Mouse (Mus musculus) thymus, postnatal 10 days (tissue): ENCODE data around the gene Scgb1a1.
"Not testable (repeated sequence)": the region's sequence is repeated elsewhere in the genome, so short reads cannot be mapped to it uniquely, and the experiment has no call there.

Experiments used
- DNase-seq, 2 experiments: peaks; one replicate each; pipeline ENCODE4 v3.0.0; 2021; ENCODE audit warnings: low spot score in 2 of 2

Scgb1a1 gene

DNA sequence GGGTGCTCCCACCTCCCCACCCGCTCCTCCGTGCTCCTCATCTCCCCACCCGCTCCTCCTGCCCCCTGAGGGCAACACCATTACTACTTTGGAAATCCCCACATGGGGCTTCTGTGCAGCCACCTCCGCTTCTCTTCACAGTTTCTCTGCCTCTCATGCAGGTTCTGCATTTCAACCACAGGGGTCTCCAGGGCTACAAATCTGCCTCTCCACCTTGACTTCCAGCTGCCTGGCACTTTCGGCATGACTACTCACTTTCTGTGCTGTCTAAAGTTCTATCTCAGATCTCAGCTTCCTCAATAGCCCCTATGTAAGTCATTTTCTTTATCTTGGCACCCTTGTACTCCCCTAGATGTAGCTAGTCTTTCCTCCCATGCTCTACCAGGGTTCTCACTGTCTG is 20.5 kb downstream of the Scgb1a1 start:
- no peak for DNase-seq

GRCm38 (mm10) chr19:9065621-9066561 is 21.9 kb downstream of the Scgb1a1 start:
- peak; percentile 54 to 64 for DNase-seq

GRCm38 (mm10) chr19:9063831-9064230 is 23.9 kb downstream of the Scgb1a1 start:
- no peak for DNase-seq

DNA sequence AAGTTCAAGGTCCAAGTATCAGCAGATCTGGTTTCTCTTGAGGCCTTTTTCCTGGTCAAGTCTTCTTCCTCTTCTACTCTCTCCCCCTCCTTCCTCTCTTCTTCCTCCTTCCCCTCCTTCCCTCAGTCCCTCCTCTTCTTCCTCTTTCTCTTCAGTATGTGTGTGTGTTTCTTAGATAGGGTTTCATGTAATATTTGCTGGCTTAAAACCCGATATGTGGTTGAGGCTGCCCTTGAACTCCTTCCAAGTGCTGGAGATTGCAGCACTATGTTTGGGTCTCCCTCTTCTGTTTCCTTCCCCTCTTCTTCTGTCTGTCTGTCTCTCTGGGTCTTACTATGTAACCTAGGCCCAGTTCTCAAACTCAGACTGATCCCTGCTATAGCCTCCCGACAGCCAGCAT is 24.9 kb downstream of the Scgb1a1 start:
- no peak for DNase-seq

GRCm38 (mm10) chr19:9061221-9061893 is 26.4 kb downstream of the Scgb1a1 start:
- DNase-seq, result no peak

GRCm38 (mm10) chr19:9060103-9060502 is 27.7 kb downstream of the Scgb1a1 start:
- no peak for DNase-seq

DNA sequence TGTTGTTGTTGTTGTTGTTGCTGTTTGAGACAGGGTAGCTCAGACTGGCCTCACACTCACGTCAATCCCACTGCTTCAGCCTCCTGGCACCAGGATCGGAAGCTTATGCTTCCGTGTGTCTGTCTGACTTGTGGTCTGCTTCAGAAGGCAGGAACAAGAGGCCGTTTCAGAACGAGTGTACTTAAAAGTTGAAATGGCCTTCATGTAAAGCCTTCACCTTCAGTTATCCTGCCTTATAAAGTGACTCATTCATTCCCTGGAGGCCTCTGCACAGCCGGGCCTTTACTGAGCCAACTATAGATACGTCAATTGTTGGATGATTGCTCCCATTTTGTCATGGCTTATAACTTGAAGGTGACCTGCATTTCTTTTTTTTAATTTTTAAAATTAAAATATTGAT is 28.4 kb downstream of the Scgb1a1 start:
- no peak for DNase-seq

- no peak for DNase-seq
Observed at GRCm38 (mm10) chr19:9058944-9059343, 28.8 kb downstream of the Scgb1a1 start.

DNA sequence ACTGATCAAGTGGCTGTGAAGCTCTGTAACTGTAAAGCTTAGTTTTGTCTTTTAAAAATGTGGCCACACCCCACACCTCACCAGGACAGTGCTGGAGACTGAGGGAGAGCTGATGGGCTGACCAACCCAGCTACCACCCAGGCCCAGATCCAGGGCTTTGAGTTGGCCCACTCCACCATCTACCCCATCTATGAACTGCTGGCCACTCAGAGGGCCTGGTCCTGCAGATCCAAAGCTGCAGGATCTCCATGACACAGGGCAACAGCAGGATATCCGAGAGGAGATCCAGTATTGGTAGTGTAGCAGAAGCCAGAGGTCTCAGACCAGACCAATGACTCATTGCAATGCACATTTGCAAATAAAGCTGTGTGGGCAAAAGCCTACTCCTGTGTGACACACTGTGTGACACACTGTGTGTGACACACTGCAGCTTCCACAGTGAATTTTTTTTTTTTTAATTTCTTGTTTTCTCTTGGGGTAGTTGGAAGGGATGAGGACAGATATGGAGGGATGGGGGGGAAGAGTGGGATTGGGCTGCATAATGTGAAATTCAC is 29.4 kb downstream of the Scgb1a1 start:
- DNase-seq, result no peak

- no peak for DNase-seq
Observed at GRCm38 (mm10) chr19:9057679-9058078, 30.1 kb downstream of the Scgb1a1 start.

DNA sequence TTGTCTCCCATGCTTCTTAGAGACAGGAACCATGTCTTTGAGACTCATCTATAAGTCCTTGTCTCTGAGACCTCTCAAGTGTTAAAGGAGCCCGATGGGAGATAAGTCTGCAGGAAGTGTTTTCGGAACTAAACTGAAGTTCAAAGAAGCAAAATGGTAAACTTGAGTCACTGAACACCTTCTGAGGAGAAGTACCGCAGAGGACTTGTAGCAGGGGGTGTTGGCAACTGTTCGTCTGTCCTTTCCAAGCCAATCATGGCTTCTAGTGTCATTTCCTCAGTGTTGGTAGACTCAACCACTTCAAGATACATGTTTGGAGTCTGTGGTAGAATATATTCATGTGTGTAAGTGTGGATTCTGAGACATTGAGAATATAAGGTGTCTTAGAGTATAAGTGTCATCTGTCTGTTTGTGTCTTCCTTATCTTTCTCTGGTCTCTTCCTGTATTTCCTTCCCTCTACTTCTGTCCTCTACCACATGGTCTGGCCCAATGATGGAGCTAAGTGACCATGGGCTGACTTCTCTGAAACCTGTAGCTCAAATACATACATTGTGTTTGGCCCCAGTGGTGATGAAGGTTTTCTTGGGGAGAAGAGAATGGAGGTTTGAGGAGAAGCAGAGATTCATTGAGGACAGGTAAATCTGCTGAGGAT is 31.9 kb downstream of the Scgb1a1 start:
- no peak for DNase-seq

DNA sequence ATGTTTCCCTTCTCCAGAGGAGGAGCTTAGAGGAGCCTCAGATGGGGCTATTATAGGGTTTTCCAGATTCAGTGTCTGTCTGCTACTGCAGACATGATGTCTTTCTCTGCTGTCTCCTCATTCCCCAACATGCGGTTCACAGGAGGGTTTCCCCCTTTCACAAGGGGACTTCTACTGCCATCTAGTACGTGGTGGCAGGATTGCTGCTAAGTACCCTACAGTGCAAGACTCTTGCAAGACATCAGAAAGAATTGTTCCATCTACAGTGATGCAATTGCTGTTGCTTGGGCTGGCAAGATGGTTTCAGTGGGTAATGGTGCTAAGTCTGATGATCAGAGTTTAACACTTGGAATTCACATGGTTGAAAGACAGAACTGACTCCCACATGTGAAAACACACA is 32.6 kb downstream of the Scgb1a1 start:
- DNase-seq, result peak; percentile 49 to 55

DNA sequence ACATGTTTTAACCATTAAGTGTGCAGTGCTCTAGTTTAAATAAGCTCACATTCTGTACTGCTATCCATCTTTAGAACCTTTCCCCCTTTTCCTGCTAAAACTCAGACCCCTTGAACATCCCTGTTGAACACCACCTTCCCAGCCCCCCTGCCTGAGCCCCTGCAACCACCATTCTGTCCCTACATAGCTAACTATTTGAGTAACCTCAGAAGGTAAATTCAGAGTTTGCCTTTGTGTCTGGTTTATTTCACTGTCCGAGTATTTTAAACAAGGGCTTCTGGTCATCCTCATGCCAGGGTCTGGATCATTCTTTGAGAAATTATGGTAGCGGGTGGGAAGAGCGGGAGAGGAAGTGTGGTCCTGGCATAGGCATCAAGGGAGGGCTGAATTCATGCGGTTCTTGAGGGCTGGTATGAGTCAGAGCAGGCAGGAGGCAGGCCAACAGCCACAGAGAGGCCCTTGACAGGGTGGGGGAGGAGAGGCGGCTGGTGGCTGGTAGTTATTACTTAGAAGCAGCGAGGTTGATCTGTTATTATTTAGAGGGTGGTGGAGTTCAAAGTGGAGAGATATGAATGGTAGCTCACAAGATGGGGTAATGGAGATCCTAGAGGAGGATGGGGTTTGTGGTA is 34.8 kb downstream of the Scgb1a1 start:
- DNase-seq, result no peak

DNA sequence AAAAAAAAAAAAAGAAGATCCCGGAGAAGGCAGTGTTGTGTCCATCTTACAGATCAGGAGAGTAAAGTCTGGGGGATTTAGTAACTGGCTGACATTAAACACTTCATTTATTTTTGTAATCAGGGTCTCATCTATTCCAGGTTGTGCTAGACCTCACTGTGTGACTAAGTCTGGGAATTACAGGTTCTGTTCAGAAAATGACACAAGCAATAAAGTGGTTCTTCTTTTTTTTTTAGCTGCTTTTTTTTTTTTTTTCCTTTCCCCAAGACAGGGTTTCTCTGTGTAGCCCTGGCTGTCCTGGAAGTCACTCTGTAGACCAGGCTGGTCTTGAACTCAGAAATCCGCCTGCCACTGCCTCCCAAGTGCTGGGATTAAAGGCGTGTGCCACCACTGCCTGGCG is 35.8 kb downstream of the Scgb1a1 start:
- DNase-seq, result not testable (repeated sequence)

DNA sequence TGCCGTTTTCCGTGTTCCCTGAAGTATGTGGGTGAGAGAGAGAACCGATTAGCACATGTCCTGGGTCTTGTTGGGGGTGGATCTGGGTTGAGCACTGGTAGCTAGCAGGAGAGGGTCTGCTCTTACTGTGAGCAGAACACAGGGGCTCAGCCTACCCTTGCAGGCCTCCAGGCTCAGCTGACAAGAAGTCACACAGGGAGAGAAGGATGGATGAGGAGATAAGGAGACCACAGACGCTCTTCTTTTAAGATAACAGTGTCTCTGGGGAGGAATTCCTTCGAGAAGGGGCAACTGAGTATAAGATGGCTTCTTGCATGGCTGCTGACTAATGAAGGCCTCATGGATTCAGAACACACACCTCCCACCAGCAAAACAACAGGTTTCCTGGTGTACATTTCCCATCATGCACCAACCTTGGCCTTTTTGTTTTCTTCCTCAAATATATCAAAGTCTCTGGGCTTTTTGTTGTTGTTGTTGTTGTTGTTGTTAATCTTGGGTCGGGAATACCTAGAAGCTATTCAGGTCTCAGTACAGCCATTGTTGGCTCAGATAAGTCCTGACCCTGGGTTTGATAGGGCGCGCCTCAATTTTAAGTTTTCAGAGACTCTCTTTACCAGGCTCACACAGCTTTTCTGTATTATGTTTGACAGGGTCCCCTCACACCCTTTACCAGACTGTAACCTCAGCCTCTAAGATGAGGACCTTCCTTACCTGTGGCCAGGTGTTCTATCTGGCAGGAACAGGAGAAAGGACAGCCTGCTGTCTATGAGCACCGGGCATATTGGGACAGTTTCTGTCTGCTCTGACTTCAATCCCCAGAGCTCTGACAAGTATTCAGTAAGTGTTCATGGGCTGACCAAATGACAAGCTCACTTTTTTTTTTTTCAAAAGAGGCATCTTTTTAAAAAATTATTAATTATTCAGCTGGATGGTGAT is 37.2 kb downstream of the Scgb1a1 start:
- no peak for DNase-seq

DNA sequence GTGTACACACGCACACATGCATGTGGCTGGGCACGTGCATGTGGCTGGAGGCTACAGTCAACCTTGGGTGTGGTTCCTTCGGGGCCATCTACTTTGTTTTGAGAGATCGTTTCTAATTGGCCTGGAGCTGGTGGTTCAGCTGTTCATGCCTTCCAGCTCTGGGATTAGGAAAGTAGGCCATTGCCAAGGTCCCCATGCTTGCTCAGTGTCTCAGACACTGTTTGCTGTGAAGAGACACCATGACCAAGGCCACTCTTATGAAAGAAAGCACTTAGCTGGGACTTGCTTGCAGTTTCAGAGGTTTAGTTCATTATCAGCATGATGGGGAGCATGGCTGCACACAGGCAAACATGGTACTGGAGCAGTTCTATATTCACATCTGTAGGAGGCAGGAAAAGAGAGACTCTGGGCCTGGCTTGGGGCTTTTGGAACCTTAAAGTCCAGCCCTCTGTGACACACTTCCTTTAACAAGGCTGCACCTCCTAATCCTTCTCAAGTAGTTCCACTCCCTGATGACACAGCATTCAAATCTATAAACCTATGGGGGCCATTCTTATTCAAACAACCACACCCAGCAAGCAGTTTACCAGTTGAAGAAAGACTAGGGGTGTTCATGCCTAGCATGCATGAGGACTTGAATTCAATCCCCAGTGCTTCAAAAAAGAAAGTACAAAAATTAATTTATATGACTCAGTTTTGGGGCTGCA is 38.6 kb downstream of the Scgb1a1 start:
- DNase-seq, result no peak

DNA sequence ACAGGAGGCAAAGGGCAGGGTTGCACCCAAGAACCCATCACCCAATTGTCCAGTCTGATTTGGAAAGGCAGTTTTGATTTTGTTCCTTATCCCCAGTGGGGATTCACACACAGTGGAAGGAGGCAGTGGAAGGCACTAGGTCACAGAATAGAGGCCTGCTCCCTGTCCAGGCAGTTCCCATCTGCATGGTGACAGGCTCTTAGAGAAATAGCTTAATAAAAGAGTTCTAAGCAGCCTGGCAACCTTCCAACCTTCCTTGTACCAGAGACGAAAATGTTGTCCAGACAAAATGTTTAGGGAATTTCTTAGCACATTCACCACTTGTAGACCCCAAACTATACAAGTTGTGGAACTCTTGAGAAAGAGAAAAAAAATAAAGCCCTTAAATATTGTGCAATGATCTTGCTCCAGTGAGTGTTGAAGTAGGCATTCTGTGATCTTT is 39.8 kb downstream of the Scgb1a1 start:
- no peak for DNase-seq

GRCm38 (mm10) chr19:9047207-9047945 is 40.4 kb downstream of the Scgb1a1 start:
- DNase-seq, result no peak

DNA sequence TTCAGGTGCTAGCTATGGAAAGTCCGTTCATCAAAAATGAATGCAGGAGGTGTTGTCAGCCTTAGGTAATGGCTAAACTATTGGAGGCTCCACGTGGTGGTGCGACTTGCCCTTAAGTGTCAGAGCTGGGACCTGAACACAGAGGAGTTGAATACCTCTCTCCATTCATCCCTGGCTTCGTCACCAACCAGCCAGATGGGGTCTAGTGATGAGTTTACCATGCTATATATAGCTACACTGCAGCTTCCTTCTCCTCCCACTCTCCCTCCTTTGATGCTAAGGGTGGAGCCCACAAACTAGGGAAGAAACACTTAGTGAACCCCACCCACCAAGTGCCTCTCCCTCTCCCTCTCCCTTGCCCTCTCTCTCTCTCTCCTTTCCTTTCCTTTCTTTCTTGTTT is 43.5 kb downstream of the Scgb1a1 start:
- DNase-seq, result no peak
